Mouse (Mus musculus) left cerebral cortex, postnatal 25 days (tissue): ENCODE measurements around the gene Cps1. TPM values are rescaled to one million over a fixed set of nuclear protein-coding genes. Genes with fewer than 3 reads are reported as not detected.

Source experiments
- DNase-seq, 2 experiments: peaks; one replicate each; pipeline ENCODE4 v3.0.0; 2022; ENCODE audit warnings: low spot score in 2 of 2, mixed read lengths in 1 of 2
- intact Hi-C: fragments of 180-260 bp; cut with DNase I; formaldehyde crosslinking; loops from one replicate; pipeline ENCODE4 v1.15.1; 2025
- total RNA-seq, 2 experiments: library from RNA; stranded (reverse); gene quantifications; 2 replicates each; pipeline ENCODE4 v1.2.3; 2021

The Cps1 gene
- total RNA-seq = under 1 TPM; 0.25 to 0.37 TPM

- intact Hi-C loops = no loop called here
- DNase-seq = no peak
Observed at GRCm38 (mm10) chr1:67122797-67123196, at the start of gene Cps1. TSS of gene Cps1 (plus strand) at chr1:67123026.

- no peak for DNase-seq
- intact Hi-C loops = no loop called here
Observed at GRCm38 (mm10) chr1:67077739-67078138, 45.1 kb upstream of the Cps1 start.

- no peak for DNase-seq
- intact Hi-C loops = no loop called here
Observed at GRCm38 (mm10) chr1:67078666-67079065, 44.2 kb upstream of the Cps1 start.

DNA sequence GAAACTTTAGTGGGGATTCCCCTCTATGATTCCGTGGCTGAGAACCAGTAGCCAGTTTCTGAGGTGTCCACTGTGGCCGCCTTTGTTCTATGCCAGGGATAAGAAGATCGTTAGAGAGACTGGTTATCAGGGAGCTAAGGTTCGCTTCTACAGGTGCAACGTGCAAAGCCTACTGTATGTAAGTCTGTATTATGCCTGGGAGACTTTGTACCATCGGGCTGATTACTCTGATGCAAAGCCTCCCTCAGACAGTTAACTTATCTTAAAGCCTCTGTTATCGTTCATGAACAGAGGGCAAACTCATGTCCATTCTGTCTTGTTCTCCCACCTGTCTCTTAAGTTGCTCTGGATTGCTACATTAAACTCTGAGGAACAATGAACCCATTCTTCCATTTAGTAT lies 43.7 kb upstream of the Cps1 start:
- DNase-seq = no peak

GRCm38 (mm10) chr1:67092473-67092872 lies 30.4 kb upstream of the Cps1 start:
- intact Hi-C loops = no loop called here
- no peak for DNase-seq

More for the DNA sequence above, 43.7 kb upstream of the Cps1 start:
- intact Hi-C loops = no loop called here

DNA sequence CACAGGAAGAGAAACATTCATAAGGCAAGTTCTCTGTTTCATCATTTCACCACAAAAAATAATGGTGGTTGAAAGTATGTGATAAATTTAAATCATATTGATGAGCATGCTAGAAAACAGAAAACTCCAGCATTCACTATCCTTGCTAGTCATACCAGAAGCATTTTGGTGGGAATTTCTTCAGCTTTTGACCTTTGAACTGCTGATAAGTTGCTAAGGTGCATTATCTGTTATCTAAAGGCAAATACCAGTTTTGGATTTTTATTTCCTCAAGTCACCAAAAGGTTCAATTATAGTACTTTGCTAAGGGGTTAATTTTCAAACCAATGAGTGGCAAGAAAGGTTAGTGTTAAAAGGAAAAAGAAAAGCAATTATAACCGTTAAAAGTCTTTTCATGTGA lies 23.6 kb upstream of the Cps1 start:
- intact Hi-C loops = no loop called here
- no peak for DNase-seq

GRCm38 (mm10) chr1:67103476-67104248 lies 19.2 kb upstream of the Cps1 start:
- intact Hi-C loops = no loop called here
- DNase-seq = peak; percentile 2 to 33

GRCm38 (mm10) chr1:67111621-67112298 lies 11.1 kb upstream of the Cps1 start:
- intact Hi-C loops = no loop called here
- DNase-seq = no peak

GRCm38 (mm10) chr1:67113343-67114030 lies 9.3 kb upstream of the Cps1 start:
- intact Hi-C loops = no loop called here

GRCm38 (mm10) chr1:67116571-67116970 lies 6.3 kb upstream of the Cps1 start:
- intact Hi-C loops = no loop called here
- no peak for DNase-seq

More at GRCm38 (mm10) chr1:67113343-67114030, 9.3 kb upstream of the Cps1 start:
- DNase-seq = no peak

GRCm38 (mm10) chr1:67117778-67118177 lies 5.0 kb upstream of the Cps1 start:
- no peak for DNase-seq

DNA sequence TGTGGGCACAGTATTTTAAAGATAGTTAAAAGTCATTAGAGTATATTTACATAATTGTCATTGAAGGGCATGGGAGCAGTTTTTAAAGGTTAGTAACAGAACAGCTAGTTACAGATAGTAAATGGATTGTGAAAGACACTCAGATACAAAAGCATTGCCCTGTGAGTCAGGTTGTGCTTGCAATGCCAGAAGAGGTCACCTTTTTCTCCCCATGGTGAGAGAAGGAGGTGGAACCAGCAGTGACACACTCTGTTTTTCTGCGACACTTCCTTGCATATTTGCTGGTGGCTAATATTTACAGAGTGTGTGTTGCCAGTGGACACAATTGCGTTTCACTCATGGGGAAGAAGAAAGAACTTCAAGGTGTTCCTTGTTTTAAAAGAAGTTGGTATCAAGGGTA lies 2.6 kb downstream of the Cps1 start:
- intact Hi-C loops = no loop called here
- DNase-seq = no peak

More at GRCm38 (mm10) chr1:67117778-67118177, 5.0 kb upstream of the Cps1 start:
- intact Hi-C loops = no loop called here

DNA sequence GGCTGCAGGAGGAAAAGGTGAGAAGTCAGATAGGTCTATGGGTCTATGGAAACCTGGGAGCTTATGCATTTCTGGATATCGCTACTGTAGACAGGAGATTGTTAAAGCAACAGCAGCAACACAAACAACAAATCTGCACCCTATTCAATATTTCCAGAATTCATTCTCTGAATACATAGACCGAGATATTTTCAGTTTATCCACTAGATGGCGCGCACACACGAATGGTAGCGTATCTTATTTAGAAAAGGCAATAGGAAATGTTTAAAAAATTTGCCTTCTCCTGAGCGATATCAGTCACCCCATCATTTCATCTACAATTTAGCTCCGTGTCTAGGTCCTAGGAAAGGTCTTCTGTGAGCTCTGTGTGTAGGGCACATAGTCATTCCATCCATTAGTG lies 21.1 kb downstream of the Cps1 start:
- DNase-seq = peak; percentile 24 to 33
- intact Hi-C loops = no loop called here

- no peak for DNase-seq
Observed at GRCm38 (mm10) chr1:67151246-67151645, 28.4 kb downstream of the Cps1 start.

GRCm38 (mm10) chr1:67167283-67167682 lies 44.5 kb downstream of the Cps1 start:
- intact Hi-C loops = no loop called here
- peak; percentile 6 to 73 for DNase-seq

More at GRCm38 (mm10) chr1:67151246-67151645, 28.4 kb downstream of the Cps1 start:
- intact Hi-C loops = no loop called here

GRCm38 (mm10) chr1:67181165-67181564 lies 58.3 kb downstream of the Cps1 start:
- peak; percentile 66 to 72 for DNase-seq
- intact Hi-C loops = loop anchor here (2.0 kb wide), 1 partner anchor 1958 kb away; no protein-coding TSS in a partner anchor

DNA sequence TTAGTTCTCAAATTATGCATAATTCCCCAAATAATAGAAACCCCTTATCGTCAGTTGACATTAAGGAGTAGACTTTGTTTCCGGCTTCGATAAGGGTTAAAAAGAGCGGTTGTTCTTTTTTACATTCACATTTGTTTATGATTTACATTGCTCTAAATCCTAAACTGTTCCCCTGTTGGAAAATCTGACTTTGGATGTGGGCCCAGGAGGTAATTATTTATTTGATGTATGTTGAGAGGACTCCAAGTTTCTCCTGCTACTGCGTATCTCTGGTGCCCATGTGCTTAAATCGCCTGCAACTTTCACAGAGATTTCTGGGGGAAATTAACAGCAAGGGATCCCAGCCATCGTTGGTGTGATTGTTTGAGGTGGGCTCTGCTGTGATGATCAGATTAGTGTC lies 59.4 kb downstream of the Cps1 start:
- intact Hi-C loops = no loop called here

GRCm38 (mm10) chr1:67183532-67183931 lies 60.7 kb downstream of the Cps1 start:
- intact Hi-C loops = no loop called here
- DNase-seq = peak; percentile 35 to 91

More for the DNA sequence above, 59.4 kb downstream of the Cps1 start:
- DNase-seq = no peak

DNA sequence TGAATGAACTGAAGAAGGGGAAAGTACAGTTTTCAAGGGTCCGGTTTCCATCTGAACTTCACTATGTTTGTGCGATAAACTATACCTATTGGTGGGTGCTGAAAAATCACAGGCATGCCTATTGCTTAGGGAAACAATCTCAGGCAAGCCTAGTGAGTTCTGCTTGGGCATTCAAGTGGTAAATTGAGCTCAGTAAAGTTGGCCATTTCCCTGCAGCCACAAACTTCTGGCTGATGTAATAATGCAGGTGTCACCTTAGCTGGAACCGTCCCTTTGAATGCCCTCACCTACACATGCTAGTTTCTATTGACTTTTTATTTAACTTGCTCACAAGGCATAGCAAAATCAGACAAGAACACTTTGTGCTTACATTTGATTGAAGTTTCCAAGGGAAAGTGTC lies 61.3 kb downstream of the Cps1 start:
- intact Hi-C loops = no loop called here

DNA sequence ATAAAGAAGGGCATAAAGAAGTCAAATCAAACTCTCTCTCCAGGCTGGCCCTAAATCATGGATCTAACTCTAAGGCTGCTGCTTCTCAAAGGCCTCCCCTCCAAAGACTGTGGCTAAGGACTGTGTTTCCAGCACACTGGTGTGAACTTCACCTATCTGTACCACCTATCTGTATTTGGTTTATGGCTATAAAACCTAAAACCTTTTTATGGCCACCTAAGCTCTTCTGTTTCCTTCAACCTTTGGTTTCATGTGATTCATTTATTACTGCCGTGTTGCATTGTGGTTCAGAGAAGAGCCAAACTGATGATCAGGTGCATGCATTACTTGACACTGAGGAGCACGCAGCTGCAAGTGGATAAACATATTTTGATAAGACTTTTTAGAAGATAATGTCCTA lies 74.5 kb downstream of the Cps1 start:
- intact Hi-C loops = no loop called here

More for the DNA sequence above, 61.3 kb downstream of the Cps1 start:
- no peak for DNase-seq

More for the DNA sequence above, 74.5 kb downstream of the Cps1 start:
- DNase-seq = no peak
